Mouse (Mus musculus) ES-E14 (cell line): Measurements from ENCODE around the gene 1700029P11Rik.

ENCODE experiments used
- HCFC1 ChIP-seq: IDR thresholded peaks from 2 replicates; pipeline ENCODE4 v1.6.1; 2012; ENCODE audit warnings: low read length, inconsistent platforms, borderline replicate concordance; ENCODE audit not compliant: insufficient read depth
- ZC3H11A ChIP-seq: IDR thresholded peaks from 2 replicates; pipeline ENCODE4 v1.6.1; 2012; ENCODE audit warnings: low read depth, mild to moderate bottlenecking, inconsistent platforms, low read length, borderline replicate concordance

- TF ChIP-seq HCFC1 (no peak), ZC3H11A (no peak)
Measured at GRCm38 (mm10) chr15:81933986-81934385, 46.4 kb upstream of the 1700029P11Rik start.
